In the genomic region with DNA sequence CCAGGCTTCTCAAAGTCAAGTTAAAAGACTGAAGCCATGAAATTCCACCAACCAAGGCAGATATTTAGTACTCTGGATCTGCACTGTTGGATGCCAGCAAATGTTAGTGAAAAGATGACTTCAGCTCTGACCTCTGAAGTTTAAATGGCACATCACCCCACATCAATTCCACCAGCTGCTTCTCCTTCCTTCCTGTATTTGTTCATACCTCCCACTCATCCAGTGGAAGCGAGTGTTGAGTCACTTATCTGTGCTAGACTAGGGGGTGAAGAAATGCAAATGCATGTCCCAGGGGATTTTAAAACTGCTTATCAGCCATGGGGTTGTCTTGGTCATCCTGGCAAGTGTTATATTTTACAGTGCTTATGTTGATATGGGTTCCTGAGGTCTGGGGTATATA, we compare ENCODE assay signal across 18 mouse cellular contexts.
"Had no signal": no experiment of that assay in that cellular context is flagged by ENCODE, and none has a peak within 500 bp of the region (broad histone marks: within the 10 kb centered on the region; RNA-seq: fewer than 3 reads in every experiment).

No protein-coding gene starts in this region.

- DNase-seq: kidney, adult 8-10 months; kidney, postnatal 10 days; kidney, postnatal 36 days; layer of hippocampus, postnatal 36 days; liver, postnatal 0 days; lung, embryonic 14.5 days; spleen, adult 18-20 months; thymus, adult 18-20 months; thymus, postnatal 4 days had no signal

- H3K4me1 ChIP-seq: kidney, embryonic 15.5 days; midbrain, embryonic 12.5 days; midbrain, embryonic 15.5 days; neural tube, embryonic 12.5 days; neural tube, embryonic 15.5 days; stomach, embryonic 15.5 days had no signal

- H3K9ac ChIP-seq: kidney, embryonic 15.5 days; liver, embryonic 14.5 days; liver, postnatal 0 days; lung, embryonic 14.5 days; midbrain, embryonic 12.5 days; midbrain, embryonic 15.5 days; neural tube, embryonic 12.5 days; neural tube, embryonic 15.5 days; stomach, embryonic 15.5 days had no signal

- H3K27me3 ChIP-seq: kidney, embryonic 15.5 days; midbrain, embryonic 12.5 days; midbrain, embryonic 15.5 days; neural tube, embryonic 12.5 days; neural tube, embryonic 15.5 days; stomach, embryonic 15.5 days had no signal

- H3K36me3 ChIP-seq: kidney, embryonic 15.5 days; midbrain, embryonic 12.5 days; midbrain, embryonic 15.5 days; neural tube, embryonic 12.5 days; neural tube, embryonic 15.5 days; stomach, embryonic 15.5 days had no signal

- H3K4me3 ChIP-seq: kidney, embryonic 15.5 days; left cerebral cortex, adult 2 months; midbrain, embryonic 12.5 days; midbrain, embryonic 15.5 days; neural tube, embryonic 12.5 days; neural tube, embryonic 15.5 days; stomach, embryonic 15.5 days had no signal

- H3K27ac ChIP-seq: kidney, embryonic 15.5 days; left cerebral cortex, adult 2 months; liver, embryonic 14.5 days; macrophage; midbrain, embryonic 12.5 days; midbrain, embryonic 15.5 days; neural tube, embryonic 12.5 days; neural tube, embryonic 15.5 days; stomach, embryonic 15.5 days had no signal
